8 mouse cellular contexts compared by ENCODE assay signal in genomic region chr1:36920726-36921125, GRCm38 (mm10). TPM values are rescaled to one million over a fixed set of nuclear protein-coding genes. Genes with fewer than 3 reads are reported as not detected.
A peak's percentile ranks its signal among the peaks of the same experiment; 100 is the strongest.
DNase-seq lines count a peak whose midpoint lies in the region; ATAC-seq and TF ChIP-seq lines count a peak whose summit lies in the region.

No protein-coding gene starts in this region.

- peak overlapping the region; percentile 80 for H3K27ac ChIP-seq in lung, embryonic 14.5 days (ENCODE audit: low read depth)
- H3K27ac ChIP-seq in embryonic facial prominence, embryonic 10.5 days (replicated peaks) = 0 out of 2 replicates have a peak overlapping the region, but pooled peaks have one; percentile 4
- H3K27ac ChIP-seq in liver, embryonic 14.5 days = peak overlapping the region; percentile 100

- WGBS in lung, embryonic 14.5 days = 31% methylated on average over 4 of the region's 4 CpGs
- WGBS in embryonic facial prominence, embryonic 10.5 days = 64% methylated on average over 4 of the region's 4 CpGs
- WGBS in liver, embryonic 14.5 days (ENCODE audit: insufficient replicate concordance) = 31% methylated on average over 4 of the region's 4 CpGs

- no peak overlapping the region for H3K9ac ChIP-seq in lung, embryonic 14.5 days
- H3K9ac ChIP-seq in liver, embryonic 14.5 days (replicated peaks) = peak overlapping the region; percentile 70

- no peaks in the 10 kb centered on the region for H3K9me3 ChIP-seq in lung, embryonic 14.5 days (ENCODE audit: low read depth, low read length)
- H3K9me3 ChIP-seq in embryonic facial prominence, embryonic 10.5 days = no peaks in the 10 kb centered on the region
- no peaks in the 10 kb centered on the region for H3K9me3 ChIP-seq in liver, embryonic 14.5 days (ENCODE audit: control insufficient read depth, low read length)

- no peak overlapping the region for H3K4me3 ChIP-seq in lung, embryonic 14.5 days (ENCODE audit: low read depth, low read length)
- H3K4me3 ChIP-seq in embryonic facial prominence, embryonic 10.5 days = no peak overlapping the region
- H3K4me3 ChIP-seq in liver, embryonic 14.5 days (ENCODE audit: insufficient read depth in 1 of 2, low read depth in 2 of 2, low read length in 2 of 2) = peak overlapping the region; percentile 34 to 38

- H3K4me2 ChIP-seq in lung, embryonic 14.5 days = no peak overlapping the region
- H3K4me2 ChIP-seq in liver, embryonic 14.5 days (ENCODE audit: low read depth) = peak overlapping the region; percentile 88

- TF ChIP-seq EP300 in liver, embryonic 14.5 days (IDR thresholded peaks at IDR 0.05; ENCODE audit: low read depth) = no peak

- ATAC-seq in lung, embryonic 14.5 days (ENCODE audit: insufficient read depth) = no peak; the same call in 1 of the 2 replicates
- no peak for ATAC-seq in liver, embryonic 14.5 days (ENCODE audit: insufficient read depth)

- H3K36me3 ChIP-seq in lung, embryonic 14.5 days (ENCODE audit: insufficient read depth) = no peaks in the 10 kb centered on the region
- no peaks in the 10 kb centered on the region; the same call in 1 of the 2 replicates for H3K36me3 ChIP-seq in embryonic facial prominence, embryonic 10.5 days (replicated peaks)
- H3K36me3 ChIP-seq in liver, embryonic 14.5 days (replicated peaks; ENCODE audit: control insufficient read depth, insufficient read depth, low read depth) = no peaks in the 10 kb centered on the region; the same call in none of the 2 replicates

- DNase-seq in lung, embryonic 14.5 days = peak; percentile 47
- DNase-seq in lung, adult 18-20 months = no peak
- DNase-seq in embryonic facial prominence, embryonic 10.5 days (ENCODE audit: low spot score) = no peak
- DNase-seq in heart, postnatal 14 days = peak; percentile 50 to 62
- DNase-seq in liver, embryonic 14.5 days (ENCODE audit: low read depth in 3 of 3, low spot score in 3 of 3) = no peak
- no peak for DNase-seq in spleen, adult 18-20 months
- no peak for DNase-seq in cerebellum, adult 11 months
- no peak for DNase-seq in cerebellum, postnatal 14 days

- peaks cover 25% of the 10 kb centered on the region for H3K4me1 ChIP-seq in lung, embryonic 14.5 days (ENCODE audit: insufficient read depth)
- H3K4me1 ChIP-seq in embryonic facial prominence, embryonic 10.5 days = peaks cover 47% of the 10 kb centered on the region
- H3K4me1 ChIP-seq in liver, embryonic 14.5 days (replicated peaks; ENCODE audit: control insufficient read depth in 2 of 2, insufficient read depth in 2 of 2, low read length in 1 of 2) = peaks cover 94 to 98% of the 10 kb centered on the region in 2 experiments

- no peaks in the 10 kb centered on the region for H3K27me3 ChIP-seq in lung, embryonic 14.5 days (ENCODE audit: insufficient read depth, low read length)
- no peaks in the 10 kb centered on the region for H3K27me3 ChIP-seq in embryonic facial prominence, embryonic 10.5 days (replicated peaks; ENCODE audit: low read depth, poor library complexity, severe bottlenecking)
- no peaks in the 10 kb centered on the region for H3K27me3 ChIP-seq in liver, embryonic 14.5 days (ENCODE audit: control insufficient read depth, insufficient read depth, low read length)

- TF ChIP-seq CTCF in lung, embryonic 14.5 days (IDR thresholded peaks at IDR 0.05; ENCODE audit: low read depth) = no peak
- no peak for TF ChIP-seq CTCF in liver, embryonic 14.5 days (IDR thresholded peaks at IDR 0.05; ENCODE audit: low read depth)

- intact Hi-C loops in heart, postnatal 14 days (cut with DNase I) = loop anchor here (2.0 to 5.0 kb wide), 2 partner anchors 18 to 98 kb away; no protein-coding TSS in a partner anchor

RNA-seq across cellular contexts. Expression of gene Tmem131, which starts 22.7 kb away (rescaled TPM):
- 18.4 TPM in 2 replicates for polyA plus RNA-seq in lung, embryonic 14.5 days (2014; fragmentation: Nextera tagmentation; extraction: Ambion mirVana)
- 14.0 and 14.4 TPM in 2 replicates for polyA plus RNA-seq in embryonic facial prominence, embryonic 10.5 days (2016; fragmentation: Nextera tagmentation; extraction: Ambion mirVana)
- total RNA-seq in heart, postnatal 14 days (2021) = 10 to 100 TPM; 40.1 to 42.7 TPM
- 13.6 and 14.9 TPM in 2 replicates for polyA plus RNA-seq in liver, embryonic 14.5 days (2012; rRNA removed)
- polyA plus RNA-seq in liver, embryonic 14.5 days (2014; fragmentation: Nextera tagmentation; extraction: Ambion mirVana) = 10.6 and 11.2 TPM in 2 replicates

Comparison
In these comparisons a context has a peak if more than half of its experiments do, and no peak if none do; other contexts are left out.
1. DNase-seq: peak in lung, embryonic 14.5 days (single experiment) and heart, postnatal 14 days (2 of 2); none in lung, adult 18-20 months (0 of 2), embryonic facial prominence, embryonic 10.5 days (single experiment), liver, embryonic 14.5 days (0 of 3), spleen, adult 18-20 months (0 of 2), cerebellum, adult 11 months (single experiment) and cerebellum, postnatal 14 days (0 of 2).
2. H3K27ac ChIP-seq: peak in every context shown above with its lines; median percentile 100 in liver, embryonic 14.5 days; 80 in lung, embryonic 14.5 days; 4 in embryonic facial prominence, embryonic 10.5 days.
3. H3K4me3 ChIP-seq: peak in liver, embryonic 14.5 days (2 of 2); none in lung, embryonic 14.5 days (single experiment) and embryonic facial prominence, embryonic 10.5 days (single experiment).